ENCODE assay signal across 24 mouse cellular contexts in genomic region chr11:106615561-106615960, GRCm38 (mm10). TPM values are rescaled to one million over a fixed set of nuclear protein-coding genes. Genes with fewer than 3 reads are reported as not detected.
A peak's percentile ranks its signal among the peaks of the same experiment; 100 is the strongest.
DNase-seq lines count a peak whose midpoint lies in the region; TF ChIP-seq lines count a peak whose summit lies in the region.
"Had no signal": no experiment of that assay in that cellular context is flagged by ENCODE, and none has a peak within 500 bp of the region (broad histone marks: within the 10 kb centered on the region; RNA-seq: fewer than 3 reads in every experiment).

No protein-coding gene starts in this region.

- TF ChIP-seq POLR2A in bone marrow macrophage, adult 2 months (IDR thresholded peaks at IDR 0.05; ENCODE audit: borderline replicate concordance, low read depth, low read length) = no peak
- TF ChIP-seq POLR2A in kidney, adult 2 months (IDR thresholded peaks at IDR 0.05; ENCODE audit: low read depth, low read length) = no peak

- H3K4me1 ChIP-seq in bone marrow macrophage, adult 2 months (ENCODE audit: control insufficient read depth, insufficient read depth, low read length) = peaks cover 30% of the 10 kb centered on the region
- peaks cover 10% of the 10 kb centered on the region for H3K4me1 ChIP-seq in kidney, adult 2 months (ENCODE audit: control insufficient read depth, insufficient read depth, low read length)

- H3K27me3 ChIP-seq in kidney, adult 2 months (replicated peaks; ENCODE audit: control insufficient read depth, insufficient read depth, low read length) = no peaks in the 10 kb centered on the region
- H3K27me3 ChIP-seq: embryonic facial prominence, embryonic 13.5 days; embryonic facial prominence, embryonic 15.5 days; Patski had no signal

- no peak overlapping the region for H3K4me3 ChIP-seq in layer of hippocampus, adult 2 months
- H3K4me3 ChIP-seq in bone marrow macrophage, adult 2 months (ENCODE audit: insufficient read depth, low read length) = no peak overlapping the region
- H3K4me3 ChIP-seq in macrophage (ENCODE audit: inconsistent target) = no peak overlapping the region
- H3K4me3 ChIP-seq in kidney, adult 2 months (ENCODE audit: insufficient read depth, low read depth, low read length) = no peak overlapping the region
- H3K4me3 ChIP-seq: embryonic facial prominence, embryonic 13.5 days; embryonic facial prominence, embryonic 15.5 days; erythroblast, embryonic 14.5 days; forebrain, embryonic 10.5 days; forebrain, embryonic 12.5 days had no signal

- H3K36me3 ChIP-seq in macrophage (ENCODE audit: inconsistent target) = no peaks in the 10 kb centered on the region
- no peaks in the 10 kb centered on the region for H3K36me3 ChIP-seq in kidney, adult 2 months (ENCODE audit: control insufficient read depth, insufficient read depth, low read length)
- H3K36me3 ChIP-seq: embryonic facial prominence, embryonic 13.5 days; embryonic facial prominence, embryonic 15.5 days; forebrain, embryonic 10.5 days; forebrain, embryonic 12.5 days had no signal

- WGBS in macrophage (ENCODE audit: missing documents) = 21% methylated on average over 4 of the region's 4 CpGs
- WGBS in kidney, adult 2 months = 76% methylated on average over 4 of the region's 4 CpGs

- H3K79me2 ChIP-seq in macrophage (ENCODE audit: inconsistent target) = peaks cover 18% of the 10 kb centered on the region

- TF ChIP-seq CTCF in layer of hippocampus, adult 2 months (conservative IDR thresholded peaks at IDR 0.05) = no peak
- no peak for TF ChIP-seq CTCF in bone marrow macrophage, adult 2 months (IDR thresholded peaks at IDR 0.05; ENCODE audit: low read depth, low read length)
- no peak for TF ChIP-seq CTCF in kidney, adult 2 months (conservative IDR thresholded peaks at IDR 0.05; ENCODE audit: insufficient read depth, insufficient read length, low read depth, low read length)

- DNase-seq in layer of hippocampus, adult 2 months (ENCODE audit: low spot score in 2 of 2) = no peak
- no peak for DNase-seq in layer of hippocampus, postnatal 10 days (ENCODE audit: low spot score in 2 of 2)
- DNase-seq in ovary, postnatal 36 days (ENCODE audit: low spot score) = peak; percentile 43
- DNase-seq in ovary, postnatal 14 days (ENCODE audit: low spot score) = no peak
- DNase-seq in left cerebral cortex, adult 8-10 months (ENCODE audit: low spot score in 2 of 2) = no peak
- no peak for DNase-seq in kidney, adult 2 months
- DNase-seq: adrenal gland, adult 8-10 months; adrenal gland, postnatal 14 days; adrenal gland, postnatal 36 days; cerebellum, adult 11 months; cerebellum, adult 18-20 months; cerebellum, adult 8-10 months; cerebellum, adult 9-11 months; cerebellum, postnatal 14 days; cerebellum, postnatal 36 days; embryo, embryonic 11 days had no signal

- H3K27ac ChIP-seq in layer of hippocampus, adult 2 months = peak overlapping the region; percentile 46; the same call in 1 of the 2 replicates
- H3K27ac ChIP-seq in bone marrow macrophage, adult 2 months (ENCODE audit: insufficient read depth, low read depth, low read length) = peak overlapping the region; percentile 34
- H3K27ac ChIP-seq in macrophage = peak overlapping the region; percentile 12; the same call in 1 of the 2 replicates
- H3K27ac ChIP-seq in kidney, adult 2 months (ENCODE audit: insufficient read depth, low read depth, low read length) = no peak overlapping the region
- H3K27ac ChIP-seq: embryonic facial prominence, embryonic 13.5 days; embryonic facial prominence, embryonic 15.5 days; forebrain, embryonic 10.5 days; forebrain, embryonic 12.5 days had no signal

RNA-seq across cellular contexts. Expression of gene Tex2, which starts 2.3 kb away (rescaled TPM):
- 100 to 1,000 TPM; 144 TPM for total RNA-seq in layer of hippocampus, adult 2 months (2021)
- total RNA-seq in layer of hippocampus, postnatal 10 days (2021) = 10 to 100 TPM; 96.1 to 98.4 TPM
- 22.8 and 25.0 TPM in 2 replicates for polyA plus RNA-seq in bone marrow macrophage, adult 2 months (2012; ENCODE audit: insufficient read depth, insufficient read length, missing spikeins)
- total RNA-seq in macrophage (2018; cell fraction: chromatin; rRNA removed) = 100 to 1,000 TPM in 3 of 26 experiments, 10 to 100 TPM in 21, 1 to 10 TPM in 2; 7.5 to 167 (median 54.1) TPM
- total RNA-seq in macrophage (2018; cell fraction: cytosol; rRNA removed) = 10 to 100 TPM; 21.8 to 48.8 (median 35.8) TPM
- total RNA-seq in macrophage (2018; cell fraction: nucleus; rRNA removed) = 100 to 1,000 TPM in 1 of 26 experiments, 10 to 100 TPM in 25; 15.2 to 116 (median 43.2) TPM
- 25.1 to 36.4 TPM (median 27.4 TPM) in 3 replicates for polyA plus RNA-seq in macrophage (2018)
- 100 to 1,000 TPM; 112 to 137 (median 119) TPM for total RNA-seq in left cerebral cortex, adult 8-10 months (2022)
- 33.0 and 37.2 TPM in 2 replicates for polyA plus RNA-seq in kidney, adult 2 months (2012; rRNA removed)
